Mouse (Mus musculus) urinary bladder, adult 18-20 months (tissue): ENCODE measurements around the gene Fam160a1.
A peak's percentile ranks its signal among the peaks of the same experiment; 100 is the strongest.

Experiments
- DNase-seq, 2 experiments: peaks; one replicate each; pipeline ENCODE4 v3.0.0; 2022; ENCODE audit warnings: low spot score in 2 of 2, mixed read lengths in 2 of 2

Fam160a1 gene

DNA sequence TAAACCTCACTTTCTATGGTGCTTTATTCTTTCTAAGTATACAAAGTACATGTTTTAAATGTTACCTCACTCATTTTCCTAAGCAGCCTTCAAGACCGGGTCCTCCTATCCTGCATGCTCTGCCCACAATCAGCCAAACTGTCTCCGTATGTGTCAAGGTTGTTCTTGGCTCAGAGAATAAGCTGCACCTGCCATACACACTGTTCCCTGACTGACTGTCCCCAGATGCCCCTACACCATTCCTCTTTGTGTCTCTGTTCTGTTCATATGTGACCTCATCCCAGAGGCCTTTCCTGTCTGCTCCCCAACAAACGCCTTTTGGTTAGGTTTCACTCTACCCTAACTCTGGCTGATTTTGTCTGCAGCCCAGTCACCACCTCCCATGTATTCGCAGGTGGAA lies 10.2 kb upstream of the Fam160a1 start:
- DNase-seq, result no peak

DNA sequence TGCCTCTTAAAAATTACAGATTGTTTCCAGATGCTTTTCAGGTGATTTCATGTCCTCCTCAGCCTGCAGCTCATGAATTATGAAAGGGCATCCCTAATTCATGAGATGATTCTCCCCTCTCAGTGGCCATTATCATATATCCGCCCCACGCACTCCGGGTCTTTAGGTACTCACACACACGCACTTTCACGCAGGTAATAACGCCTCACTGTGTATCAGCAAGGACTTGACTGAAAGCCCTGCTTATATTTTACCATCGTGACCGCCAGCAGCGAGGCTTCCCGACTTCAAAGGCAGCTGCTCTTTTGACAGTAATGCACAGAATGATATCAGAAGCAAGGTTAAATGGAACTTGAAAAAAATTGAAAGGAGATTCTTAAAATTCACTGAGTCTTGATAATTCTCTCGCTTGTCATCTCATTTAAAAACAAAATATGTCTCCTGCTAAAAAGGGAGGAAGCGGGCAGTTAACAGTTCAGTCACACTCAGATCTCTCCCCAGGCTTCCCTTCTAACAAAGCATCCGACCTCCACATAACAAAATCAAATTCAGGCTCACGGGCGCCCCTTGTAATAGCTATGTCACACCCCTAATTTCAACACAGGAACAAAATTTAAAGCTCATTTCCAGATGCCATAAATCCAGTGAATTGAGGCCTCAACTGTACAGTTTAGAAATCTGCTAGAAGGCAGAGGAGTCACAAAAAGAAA lies 3.9 kb upstream of the Fam160a1 start:
- no peak for DNase-seq

DNA sequence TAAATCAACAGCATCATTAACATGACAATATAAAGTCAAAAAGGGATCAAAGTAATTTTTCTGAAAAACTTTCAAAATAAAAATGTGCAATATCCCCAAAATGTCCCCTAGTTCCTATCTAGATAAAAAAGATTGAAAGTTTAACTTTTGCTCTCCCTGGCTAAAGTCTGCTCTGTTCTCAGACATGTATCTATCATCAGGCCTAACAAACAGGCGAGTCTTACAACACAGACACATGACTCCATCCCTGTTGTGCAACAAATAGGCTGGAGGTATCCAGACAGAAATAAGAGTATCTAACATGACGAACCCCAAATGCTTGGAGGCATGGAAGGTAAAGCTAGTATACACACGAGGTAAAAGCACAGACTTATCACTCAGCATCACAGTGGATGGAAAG lies 2.2 kb upstream of the Fam160a1 start:
- no peak for DNase-seq

DNA sequence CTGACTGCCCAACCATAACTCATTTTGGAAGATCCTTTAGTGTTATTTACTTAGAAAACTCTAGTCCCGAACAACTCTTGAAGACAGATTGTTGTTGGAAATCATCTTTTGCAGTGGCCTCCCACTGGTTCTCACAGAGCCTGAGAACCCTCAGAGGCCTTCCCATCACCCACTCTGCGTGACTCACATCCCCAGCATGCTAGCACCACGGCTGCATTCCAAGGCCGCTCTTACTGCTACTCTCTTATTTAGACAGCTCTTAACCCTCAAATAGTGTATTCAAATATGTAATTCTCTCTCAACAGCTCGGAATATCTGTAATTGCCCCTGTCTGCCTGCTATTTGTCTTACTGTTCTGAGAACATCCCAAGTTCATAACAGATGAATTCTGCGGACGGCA lies 2.9 kb downstream of the Fam160a1 start:
- peak in 1 of 2 experiments; percentile 23 for DNase-seq

DNA sequence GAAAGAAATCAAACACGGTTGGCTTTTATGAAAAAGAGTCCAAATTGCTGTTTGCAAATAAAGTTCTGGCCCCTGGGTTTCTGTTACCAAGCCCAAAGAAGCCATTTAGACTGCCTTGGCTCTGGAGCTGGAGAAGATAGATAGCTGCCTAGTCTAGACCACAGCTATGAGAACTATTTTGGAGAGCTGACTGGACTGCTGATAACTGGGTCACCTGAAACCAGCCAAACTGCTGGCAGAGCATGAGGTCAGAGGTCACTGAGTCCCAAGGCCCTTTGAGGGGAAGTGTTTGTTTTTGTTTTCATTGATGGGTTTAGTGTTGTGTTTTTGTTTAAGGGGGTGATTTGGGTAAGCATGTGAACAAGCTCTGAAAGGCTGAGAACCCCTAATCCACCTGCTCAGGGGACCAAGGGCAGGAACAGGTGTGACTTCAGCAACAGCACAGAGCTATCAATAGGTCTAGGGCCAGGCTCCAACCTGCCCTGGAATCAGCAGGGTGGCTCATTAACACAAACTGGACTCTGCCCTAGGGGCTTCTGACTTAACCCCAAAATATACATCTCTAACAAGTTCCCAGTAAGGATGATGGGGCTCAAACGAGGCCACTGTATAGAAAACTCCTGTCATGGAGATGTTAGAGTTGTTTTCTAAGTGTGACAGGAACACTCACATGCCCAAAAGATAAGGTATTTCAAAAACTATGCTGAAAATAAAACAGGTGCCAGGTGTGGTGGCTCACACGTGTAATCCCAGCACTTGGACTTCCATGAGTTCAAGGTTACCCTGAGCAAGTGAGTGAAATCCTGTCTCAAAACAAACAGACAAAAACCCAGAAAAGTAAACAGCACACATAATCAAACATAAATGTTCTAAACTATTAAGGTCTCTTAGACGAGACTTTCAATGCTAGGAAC lies 3.7 kb downstream of the Fam160a1 start:
- peak in 1 of 2 experiments; percentile 15 for DNase-seq

DNA sequence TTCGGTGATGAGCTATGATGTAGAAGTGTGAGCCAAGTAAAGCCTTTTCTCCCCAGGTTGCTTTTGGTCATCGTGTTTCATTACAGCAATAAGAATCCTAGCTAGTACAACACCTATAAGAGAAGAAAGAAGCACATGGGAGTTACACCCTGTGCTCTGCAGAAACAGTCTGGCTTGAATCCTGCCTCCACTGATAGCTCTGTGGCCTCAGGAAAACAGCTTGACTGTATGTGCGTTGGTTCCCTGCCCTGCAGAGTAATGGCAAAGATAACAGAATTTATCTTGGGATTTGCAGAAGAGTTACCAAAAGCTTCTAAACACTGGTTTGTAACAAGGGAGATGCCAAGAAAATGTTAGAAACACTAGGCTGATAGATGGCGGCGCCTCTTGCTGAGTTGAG lies 5.1 kb downstream of the Fam160a1 start:
- no peak for DNase-seq

DNA sequence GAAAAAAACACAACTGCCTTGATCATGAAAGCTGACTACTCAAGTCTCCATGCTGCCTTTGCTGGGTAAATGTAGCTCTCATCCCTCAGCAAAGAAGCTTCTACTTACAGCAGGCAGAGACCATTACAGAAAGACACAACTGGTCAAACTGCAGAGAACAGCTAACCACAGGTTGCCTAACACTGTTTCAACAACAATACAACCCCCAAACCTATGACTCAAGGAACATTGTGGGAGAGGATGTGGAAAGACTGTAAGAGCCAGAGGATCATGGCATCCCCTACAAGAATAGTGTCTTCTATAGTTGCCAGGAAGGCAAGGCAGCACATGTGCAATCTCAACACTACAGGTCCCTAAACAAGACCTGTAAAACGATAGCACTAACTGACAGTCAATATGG lies 23.9 kb downstream of the Fam160a1 start:
- DNase-seq, result no peak

DNA sequence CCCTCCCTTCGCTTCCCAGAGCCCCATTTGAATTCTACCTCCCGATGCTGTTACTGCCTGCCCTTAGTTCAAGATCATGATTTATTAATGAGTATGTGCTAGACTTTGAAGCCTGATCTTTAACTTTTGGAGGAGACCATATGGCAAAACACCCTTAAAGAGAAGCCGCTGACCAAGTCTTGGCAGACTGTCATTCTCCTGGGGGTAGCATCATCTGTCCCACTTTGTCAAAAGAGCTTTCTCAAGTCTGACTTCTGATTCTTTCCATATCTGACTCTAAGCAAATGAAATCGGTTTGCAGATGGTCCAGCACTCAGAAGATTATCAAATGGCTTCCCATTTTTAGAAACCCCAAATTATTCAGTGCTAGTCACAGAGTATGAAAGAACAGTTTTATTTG lies 27.3 kb downstream of the Fam160a1 start:
- no peak for DNase-seq

DNA sequence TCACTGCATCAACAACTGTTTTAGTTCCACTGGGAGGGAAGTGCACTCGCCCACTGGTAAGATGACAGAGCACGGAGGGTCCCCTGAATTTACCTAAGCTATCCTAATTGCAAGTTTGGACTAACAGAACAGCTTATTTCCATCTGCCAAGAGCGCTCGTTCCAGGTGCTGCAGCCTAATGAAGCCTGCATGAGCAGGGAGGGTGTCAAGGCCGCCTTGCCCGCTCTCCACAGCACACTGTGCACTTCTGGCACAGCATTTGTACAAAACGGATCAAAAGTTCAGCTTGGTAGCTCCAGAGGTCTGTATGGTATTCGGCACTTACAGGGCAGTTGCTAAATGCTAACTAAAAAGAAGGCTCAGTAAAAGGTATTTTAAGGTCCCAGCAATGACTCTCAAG lies 30.6 kb downstream of the Fam160a1 start:
- no peak for DNase-seq

DNA sequence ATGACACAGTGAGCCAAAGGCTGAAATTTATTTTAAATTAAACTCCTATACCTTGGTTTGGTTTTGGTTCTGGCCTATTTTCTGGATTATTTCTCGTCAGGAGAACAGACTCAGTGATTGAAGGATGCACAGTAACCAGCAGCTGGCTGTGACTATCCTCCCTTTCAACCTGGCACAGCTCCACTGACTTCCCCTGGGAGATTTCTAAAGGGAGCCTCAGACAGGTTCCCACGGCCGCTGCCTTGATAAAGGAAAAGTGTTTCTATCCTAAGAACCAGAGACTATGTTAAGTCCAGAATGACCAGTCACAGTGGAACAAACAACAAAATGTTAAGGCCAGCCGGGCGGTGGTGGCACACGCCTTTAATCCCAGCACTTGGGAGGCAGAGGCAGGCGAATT lies 36.2 kb downstream of the Fam160a1 start:
- no peak for DNase-seq

DNA sequence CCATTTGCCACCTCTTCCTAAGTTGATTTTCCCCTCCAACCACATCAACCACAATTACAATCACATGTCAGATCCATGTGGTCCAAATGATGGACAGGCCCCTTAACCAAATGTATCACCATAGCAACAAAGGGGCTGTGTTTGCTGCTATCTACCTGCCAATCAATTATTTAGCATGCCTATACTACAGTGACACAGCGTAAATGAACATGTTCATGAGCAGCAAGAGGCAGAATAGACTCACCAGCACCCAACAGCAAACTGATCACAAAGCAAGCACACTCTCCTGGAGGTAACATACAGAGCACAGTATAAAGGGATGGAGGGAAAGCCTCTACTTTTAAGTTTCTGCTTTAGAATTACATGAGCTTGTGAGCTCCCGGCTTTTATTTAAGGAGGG lies 36.8 kb downstream of the Fam160a1 start:
- no peak for DNase-seq

DNA sequence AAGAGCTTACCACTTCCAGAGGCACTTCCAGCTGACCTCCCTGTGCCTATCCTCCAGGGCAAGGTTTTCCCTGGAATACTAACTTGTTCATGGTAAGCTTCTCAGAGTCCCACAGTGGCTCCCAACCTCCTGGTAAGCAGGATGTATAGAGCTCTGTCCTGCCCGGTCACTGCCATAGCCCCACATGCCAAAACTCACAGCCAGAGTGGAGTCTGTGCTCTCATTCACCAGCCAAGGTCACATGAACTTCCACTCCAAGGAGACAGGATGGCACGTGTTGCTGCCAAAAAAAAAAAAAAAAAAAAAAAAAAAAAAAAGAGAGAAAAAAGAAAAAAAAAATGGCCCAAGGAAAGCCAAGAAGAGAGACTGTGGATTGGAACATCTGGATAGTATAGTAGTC lies 39.2 kb downstream of the Fam160a1 start:
- DNase-seq, result no peak

DNA sequence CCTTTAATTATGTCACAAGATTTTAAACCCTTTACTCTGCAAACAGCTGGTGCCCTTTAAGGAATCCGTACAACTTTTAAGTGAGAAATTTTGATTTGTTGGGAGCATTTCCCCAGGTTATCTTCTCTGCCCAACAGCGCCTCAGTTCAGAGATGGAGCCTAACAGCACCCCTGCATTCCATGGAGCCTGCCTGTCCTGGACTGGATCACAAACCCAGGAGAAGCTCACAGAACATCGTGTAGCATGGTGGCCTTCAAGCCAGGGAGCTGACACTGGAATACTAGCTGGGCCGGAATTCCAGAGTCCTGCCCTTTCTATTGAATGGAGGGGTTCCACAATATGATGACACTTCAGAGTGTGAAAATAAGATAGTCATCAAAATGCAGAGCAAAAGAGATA lies 39.7 kb downstream of the Fam160a1 start:
- DNase-seq, result no peak

DNA sequence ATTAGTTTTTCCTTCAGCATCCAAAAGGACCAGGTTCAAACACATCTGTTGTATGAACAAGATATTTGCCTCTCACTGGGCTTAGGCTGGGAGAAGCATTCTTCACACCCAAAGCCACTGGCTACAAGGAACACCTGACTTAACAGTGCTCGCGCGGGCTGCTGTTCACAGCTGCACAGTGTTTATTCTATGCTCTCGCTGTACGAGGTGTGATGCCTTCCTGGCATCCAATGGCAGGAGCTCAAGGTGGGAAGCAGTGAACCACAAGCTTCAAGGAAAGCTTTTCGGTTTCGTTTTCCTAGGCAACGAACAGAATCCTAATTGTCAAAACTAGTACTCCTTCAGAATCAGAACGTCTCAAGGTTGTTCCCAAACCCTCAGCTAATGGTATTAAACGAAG lies 40.4 kb downstream of the Fam160a1 start:
- DNase-seq, result no peak

DNA sequence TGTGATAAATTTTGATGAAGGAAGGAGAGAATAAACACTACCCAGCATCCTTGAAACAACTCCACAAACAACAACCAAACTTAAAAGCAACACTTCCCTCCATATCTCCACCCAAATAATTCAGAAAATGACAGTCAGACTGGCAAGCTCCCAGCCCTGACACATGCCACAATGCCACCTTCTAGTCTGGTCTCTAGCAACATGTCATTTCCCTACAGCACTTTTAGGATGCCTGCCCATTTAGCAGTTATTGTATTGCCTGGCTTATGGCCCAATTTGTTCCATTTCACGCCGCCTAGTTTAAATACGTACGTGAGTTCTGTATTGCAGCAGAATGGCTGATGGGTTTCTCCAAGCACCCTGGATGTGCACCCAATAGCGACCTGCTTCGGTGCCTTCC lies 41.0 kb downstream of the Fam160a1 start:
- no peak for DNase-seq

DNA sequence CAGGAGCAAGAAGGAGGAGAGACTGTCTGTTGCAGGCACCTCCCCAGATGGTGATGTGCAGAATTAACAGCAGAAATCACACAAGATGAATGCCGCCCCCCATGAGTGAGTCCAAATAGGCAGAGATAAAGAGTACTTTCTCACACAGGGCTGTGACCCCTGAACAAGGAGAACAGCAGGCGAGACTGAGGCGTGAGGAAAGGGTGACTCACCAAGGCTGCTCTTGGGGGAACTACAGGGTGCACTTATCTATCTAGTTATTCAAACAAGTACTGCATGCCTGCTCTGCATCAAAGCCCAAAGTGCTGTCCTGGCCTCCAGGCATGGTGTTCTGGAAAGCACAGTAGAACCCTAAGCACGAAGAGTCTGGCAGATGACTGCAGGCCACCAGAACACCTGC lies 43.2 kb downstream of the Fam160a1 start:
- peak; percentile 14 to 29 for DNase-seq

DNA sequence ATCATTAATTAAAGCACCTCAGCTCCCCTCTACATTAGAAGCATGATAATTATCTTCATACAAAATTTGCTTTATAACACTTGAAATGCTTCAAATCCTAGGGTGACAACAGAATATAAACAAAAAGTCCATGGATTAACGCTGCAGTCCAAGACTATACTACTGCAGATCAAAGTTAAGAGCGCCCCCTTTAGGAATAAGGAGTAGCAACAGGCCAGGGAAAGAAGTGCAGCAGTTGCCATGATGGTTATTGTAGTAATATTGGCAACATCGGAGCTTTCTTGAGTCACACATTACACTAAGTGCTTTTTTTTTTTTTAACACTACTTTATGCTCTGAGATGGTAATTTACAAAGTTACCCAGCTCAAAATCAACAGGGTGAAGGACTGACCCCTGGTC lies 43.7 kb downstream of the Fam160a1 start:
- no peak for DNase-seq

DNA sequence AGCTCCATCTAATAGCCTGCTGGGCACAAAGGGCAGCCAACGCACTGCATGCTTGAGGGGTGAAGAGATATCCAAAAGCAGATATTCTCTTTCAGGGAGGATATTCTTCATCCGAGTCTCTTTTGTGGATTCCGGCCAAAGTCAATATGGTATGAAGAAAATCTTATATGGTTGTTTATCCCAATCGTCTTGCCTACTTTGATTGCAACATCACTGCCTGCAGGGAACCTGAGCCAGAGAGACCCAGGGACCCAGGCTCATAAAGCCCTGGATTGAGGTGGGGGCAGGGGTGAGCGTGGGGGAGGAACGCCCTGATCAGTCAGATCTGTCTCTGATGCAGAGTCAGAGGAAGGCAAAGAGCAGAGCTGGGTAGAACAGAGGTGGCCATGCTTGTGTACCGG lies 52.2 kb downstream of the Fam160a1 start:
- no peak for DNase-seq

DNA sequence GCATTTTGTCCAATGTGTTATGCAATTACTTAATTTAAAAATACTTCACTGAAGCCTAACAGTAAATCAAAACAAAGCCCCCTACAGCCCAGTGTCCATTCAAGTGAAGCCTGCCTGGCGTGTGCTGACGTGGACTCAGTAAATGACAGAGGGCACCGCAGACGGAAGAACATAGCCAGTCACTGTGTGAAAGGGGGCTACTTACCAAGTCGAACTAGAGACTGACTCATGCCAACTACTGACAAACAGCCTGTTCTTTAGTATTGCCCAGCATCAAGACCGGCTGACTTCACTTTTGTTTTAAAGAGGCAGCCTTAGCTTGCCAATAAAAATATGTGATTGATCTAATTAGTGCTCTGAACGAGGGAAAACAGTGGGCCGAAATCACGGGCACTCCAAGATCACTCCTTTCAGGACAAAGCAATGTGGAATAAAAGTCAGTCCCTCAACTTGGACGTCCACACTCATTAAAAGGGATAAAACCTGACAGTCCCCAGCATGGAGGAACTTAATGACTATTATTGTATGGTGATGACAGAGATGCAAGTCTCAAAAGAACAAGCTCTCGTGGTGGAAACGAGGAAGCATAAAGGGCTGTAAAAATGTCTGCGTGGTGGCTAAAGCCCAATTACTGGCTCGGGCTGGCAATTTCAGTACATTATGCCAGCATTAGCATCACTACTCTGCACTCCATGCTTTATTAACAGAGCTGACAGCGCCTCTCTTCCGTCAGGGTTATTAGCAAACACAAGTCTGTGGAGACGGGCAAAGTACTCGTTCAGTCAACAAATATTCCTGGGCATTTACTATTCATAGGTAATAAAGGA lies 52.9 kb downstream of the Fam160a1 start:
- no peak for DNase-seq

DNA sequence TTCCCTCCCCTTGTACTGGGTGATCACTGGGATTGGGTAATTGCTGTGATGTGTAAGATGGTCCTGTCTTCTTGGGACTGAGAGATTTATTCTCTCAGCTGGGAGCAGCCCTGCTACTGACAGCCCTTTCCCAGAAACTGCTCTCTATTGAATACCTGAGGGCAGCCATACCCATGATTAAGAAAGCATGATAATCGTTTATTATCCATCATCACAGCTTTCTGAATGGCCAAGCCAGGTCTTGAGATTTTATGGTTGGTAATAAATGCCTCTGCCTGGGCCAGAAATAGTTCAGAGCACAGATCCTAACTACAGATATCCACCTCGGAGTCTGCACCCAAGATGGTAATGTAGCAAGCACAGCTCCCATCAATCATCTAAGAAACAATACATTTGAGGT lies 59.1 kb downstream of the Fam160a1 start:
- DNase-seq, result no peak

DNA sequence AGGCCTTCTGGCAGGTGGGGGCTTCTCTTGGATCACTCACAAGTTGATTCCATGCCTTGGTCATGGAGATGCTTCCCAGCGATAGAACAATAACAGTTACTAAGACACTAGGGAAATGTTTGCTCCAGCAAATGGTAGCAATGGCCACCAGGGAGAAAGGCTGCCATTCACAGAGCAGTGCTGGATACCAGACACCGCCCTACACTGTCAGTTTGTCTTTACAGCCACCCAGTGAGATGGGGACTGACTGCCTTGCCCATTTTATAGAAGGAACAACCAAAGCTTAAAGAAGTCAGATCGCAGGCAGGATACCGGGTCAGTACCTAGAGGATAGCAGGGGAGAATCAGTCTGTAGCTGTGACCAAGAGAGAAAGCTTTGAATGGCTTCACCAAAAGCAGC lies 59.7 kb downstream of the Fam160a1 start:
- DNase-seq, result no peak

DNA sequence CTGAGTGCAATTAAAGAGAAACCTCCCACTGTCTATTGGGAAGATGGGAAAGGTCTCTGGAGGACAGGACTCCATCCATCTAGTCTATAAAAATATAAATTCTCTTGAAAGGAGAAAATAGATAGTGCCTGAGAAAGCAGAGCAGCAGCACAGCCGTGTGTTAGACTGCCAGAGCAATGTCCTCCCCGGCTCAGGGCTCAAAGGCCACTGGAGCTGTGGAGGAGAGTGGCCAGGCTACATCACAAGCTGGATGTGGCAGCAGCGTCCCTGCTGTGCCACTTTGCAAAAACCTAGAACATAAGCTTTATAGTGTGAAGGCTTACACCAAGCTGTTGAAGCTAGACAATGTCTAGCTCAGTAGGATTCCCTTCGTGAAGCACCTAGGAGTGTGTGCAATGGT lies 67.7 kb downstream of the Fam160a1 start:
- DNase-seq, result no peak
